Mouse (Mus musculus) CH12.LX (cell line): ENCODE data around the gene Ebf1. TPM values are rescaled to one million over a fixed set of nuclear protein-coding genes. Genes with fewer than 3 reads are reported as not detected.

Experiments
- DNase-seq: peaks from one replicate; pipeline ENCODE4 v3.0.0-alpha.2; 2013; ENCODE audit errors: extremely low read depth
- H3K27ac ChIP-seq: 2 replicates; pipeline ENCODE4 v1.5.1; 2012; ENCODE audit warnings: low read depth, mild to moderate bottlenecking, control low read depth, moderate library complexity; ENCODE audit not compliant: insufficient read depth
- H3K27me3 ChIP-seq: replicated peaks from 2 replicates; pipeline ENCODE3; 2012; ENCODE audit warnings: inconsistent platforms
- H3K36me3 ChIP-seq, 2 experiments: replicated peaks in 1 of 2; 2 replicates each; pipeline versions ENCODE3 to v1.6.1; 2012; ENCODE audit warnings: inconsistent platforms in 1 of 2, low read length in 1 of 2, mild to moderate bottlenecking in 1 of 2, mixed read lengths in 1 of 2, moderate library complexity in 1 of 2; ENCODE audit not compliant: control insufficient read depth in 1 of 2, insufficient read depth in 1 of 2
- H3K4me1 ChIP-seq, 2 experiments: 2 replicates each; pipeline ENCODE4 v1.6.1; 2012; ENCODE audit warnings: inconsistent platforms in 1 of 2, moderate library complexity in 1 of 2; ENCODE audit not compliant: insufficient read depth in 2 of 2, control insufficient read depth in 1 of 2
- H3K4me2 ChIP-seq: 2 replicates; pipeline ENCODE4 v1.6.1; 2012; ENCODE audit warnings: low read depth, mild to moderate bottlenecking, control low read depth; ENCODE audit not compliant: poor library complexity, insufficient read depth, severe bottlenecking
- H3K4me3 ChIP-seq, 3 experiments: fragments of 150-350 bp in 1 of 3; sonication (generic) in 1 of 3; replicated peaks in 1 of 3; 2 replicates each; pipeline versions ENCODE3 to v1.5.1; 2011 to 2012; ENCODE audit warnings: low read depth in 2 of 3, low read length in 2 of 3, mild to moderate bottlenecking in 2 of 3, moderate library complexity in 2 of 3, control low read depth in 1 of 3, improper control_type of control experiment in 1 of 3, inconsistent platforms in 1 of 3, mixed read lengths in 1 of 3; ENCODE audit not compliant: poor library complexity in 1 of 3
- H3K79me2 ChIP-seq: replicated peaks from 2 replicates; pipeline ENCODE4 v1.6.1; 2012; ENCODE audit warnings: mild to moderate bottlenecking, moderate library complexity; ENCODE audit not compliant: control insufficient read depth, poor library complexity, insufficient read depth, severe bottlenecking; ENCODE audit errors: extremely low read depth
- H3K9ac ChIP-seq: 2 replicates; pipeline ENCODE4 v1.6.1; 2012; ENCODE audit warnings: low read depth, mild to moderate bottlenecking, control low read depth, moderate library complexity; ENCODE audit not compliant: insufficient read depth
- H3K9me3 ChIP-seq: replicated peaks from 2 replicates; pipeline ENCODE3; 2012; ENCODE audit warnings: low read length, inconsistent platforms, mixed read lengths
- CTCF ChIP-seq, 2 experiments: IDR thresholded peaks in 1 of 2; conservative IDR thresholded peaks in 1 of 2; 2 replicates each; pipeline ENCODE4 v1.5.1; 2011 to 2012; ENCODE audit warnings: low read depth in 2 of 2, low read length in 2 of 2, improper control_type of control experiment in 1 of 2, inconsistent platforms in 1 of 2, mild to moderate bottlenecking in 1 of 2, moderate library complexity in 1 of 2
- E2F4 ChIP-seq: IDR thresholded peaks from 2 replicates; pipeline ENCODE4 v1.6.1; 2011; ENCODE audit warnings: low read depth, low read length, improper control_type of control experiment; ENCODE audit not compliant: insufficient replicate concordance
- EP300 ChIP-seq: IDR thresholded peaks from 2 replicates; pipeline ENCODE4 v1.6.1; 2011; ENCODE audit warnings: low read length, improper control_type of control experiment
- IRF4 ChIP-seq: IDR thresholded peaks from 2 replicates; pipeline ENCODE4 v1.6.1; 2014; ENCODE audit warnings: low read depth, mild to moderate bottlenecking, inconsistent platforms, low read length, improper control_type of control experiment
- MAFK ChIP-seq: IDR thresholded peaks from 2 replicates; pipeline ENCODE4 v1.6.1; 2011; ENCODE audit warnings: low read length, improper control_type of control experiment; ENCODE audit not compliant: insufficient replicate concordance
- MAX ChIP-seq: IDR thresholded peaks from 2 replicates; pipeline ENCODE4 v1.6.1; 2011; ENCODE audit warnings: low read length, improper control_type of control experiment
- MAZ ChIP-seq: IDR thresholded peaks from 2 replicates; pipeline ENCODE4 v1.6.1; 2012; ENCODE audit warnings: low read depth, mild to moderate bottlenecking, inconsistent platforms, low read length, improper control_type of control experiment, moderate library complexity
- MYC ChIP-seq: IDR thresholded peaks from 2 replicates; pipeline ENCODE4 v1.6.1; 2011; ENCODE audit warnings: low read depth, mild to moderate bottlenecking, improper control_type of control experiment, low read length
- NELFE ChIP-seq: IDR thresholded peaks from 2 replicates; pipeline ENCODE4 v1.6.1; 2011; ENCODE audit warnings: low read depth, low read length, improper control_type of control experiment
- NRF1 ChIP-seq: IDR thresholded peaks from 2 replicates; pipeline ENCODE4 v1.6.1; 2014; ENCODE audit warnings: low read depth, mild to moderate bottlenecking, inconsistent platforms, low read length, improper control_type of control experiment, moderate library complexity
- PAX5 ChIP-seq: IDR thresholded peaks from 2 replicates; pipeline ENCODE4 v1.6.1; 2012; ENCODE audit warnings: low read length, inconsistent platforms, mixed read lengths
- POLR2A ChIP-seq: IDR thresholded peaks from 2 replicates; pipeline ENCODE4 v1.6.1; 2011; ENCODE audit warnings: low read depth, mild to moderate bottlenecking, improper control_type of control experiment, low read length
- POLR2AphosphoS2 ChIP-seq: IDR thresholded peaks from 2 replicates; pipeline ENCODE4 v1.6.1; 2011; ENCODE audit warnings: low read depth, low read length, improper control_type of control experiment
- RCOR1 ChIP-seq: conservative IDR thresholded peaks from 2 replicates; pipeline ENCODE4 v1.6.1; 2012; ENCODE audit warnings: low read depth, mild to moderate bottlenecking, inconsistent platforms, low read length, improper control_type of control experiment
- SIN3A ChIP-seq: IDR thresholded peaks from 2 replicates; pipeline ENCODE4 v1.6.1; 2012; ENCODE audit warnings: low read length, improper control_type of control experiment, inconsistent platforms
- SMC3 ChIP-seq: IDR thresholded peaks from 2 replicates; pipeline ENCODE4 v1.6.1; 2011; ENCODE audit warnings: low read depth, low read length, improper control_type of control experiment
- TBP ChIP-seq: conservative IDR thresholded peaks from 2 replicates; pipeline ENCODE4 v1.6.1; 2011; ENCODE audit warnings: low read depth, low read length, improper control_type of control experiment
- TCF12 ChIP-seq: IDR thresholded peaks from 2 replicates; pipeline ENCODE4 v1.6.1; 2014; ENCODE audit warnings: low read depth, mild to moderate bottlenecking, inconsistent platforms, low read length, improper control_type of control experiment
- UBTF ChIP-seq: IDR thresholded peaks from 2 replicates; pipeline ENCODE4 v1.6.1; 2012; ENCODE audit warnings: low read depth, mild to moderate bottlenecking, inconsistent platforms, low read length, improper control_type of control experiment, moderate library complexity
- USF1 ChIP-seq: IDR thresholded peaks from 2 replicates; pipeline ENCODE4 v1.6.1; 2014; ENCODE audit warnings: low read depth, mild to moderate bottlenecking, inconsistent platforms, low read length, improper control_type of control experiment
- USF2 ChIP-seq: conservative IDR thresholded peaks from 2 replicates; pipeline ENCODE4 v1.6.1; 2011; ENCODE audit warnings: low read depth, low read length, improper control_type of control experiment
- ZKSCAN1 ChIP-seq: IDR thresholded peaks from 2 replicates; pipeline ENCODE4 v1.6.1; 2012; ENCODE audit warnings: low read depth, inconsistent platforms, low read length, improper control_type of control experiment, borderline replicate concordance
- dilution Hi-C: fragments of 300-500 bp; cut with MboI; formaldehyde crosslinking; loops from 2 replicates; pipeline ENCODE4 v1.14.3; 2020; ENCODE audit warnings: low sequenced_read_pairs; ENCODE audit not compliant: extremely low pct_unique_long_range_greater_than_20kb, extremely low pct_ligation_motif_present
- in situ Hi-C: fragments of 300-500 bp; cut with MboI; formaldehyde crosslinking; loops from 3 replicates; pipeline ENCODE4 v1.14.3; 2019; ENCODE audit warnings: low sequenced_read_pairs, low pct_ligation_motif_present, low pct_unique_long_range_greater_than_20kb, mixed read lengths
- polyA plus RNA-seq: library from polyadenylated mRNA; unstranded; fragments of >175 nt; gene quantifications from 2 replicates; pipeline ENCODE4 v1.2.1, GENCODE M21; 2012; ENCODE audit warnings: low read depth; ENCODE audit not compliant: insufficient read length
- total RNA-seq, 2 experiments: library from RNA; depleted of rRNA; stranded (reverse); fragments of 300-350 nt in 1 of 2; fragments of >200 nt in 1 of 2; gene quantifications; 2 replicates each; pipeline ENCODE4 v1.2.3; 2012 to 2014

Gene Ebf1
- total and polyA plus RNA-seq, 3 experiments, result 37.8 to 60.7 (median 42.8) TPM

GRCm38 (mm10) chr11:44974271-44974670 lies 357.2 kb downstream of the Ebf1 start:
- dilution Hi-C loops, result no loop called here

GRCm38 (mm10) chr11:44975151-44975550 lies 358.0 kb downstream of the Ebf1 start:
- peaks cover 0 to 27% of the 10 kb centered on the region in 2 experiments; a peak in 2 of 4 replicates for H3K4me1 ChIP-seq

More at GRCm38 (mm10) chr11:44974271-44974670, 357.2 kb downstream of the Ebf1 start:
- H3K9ac ChIP-seq, result no peak overlapping the region
- H3K79me2 ChIP-seq, result no peaks in the 10 kb centered on the region
- H3K4me2 ChIP-seq, result no peak overlapping the region
- H3K27ac ChIP-seq, result no peak overlapping the region
- no peak for DNase-seq
- no peaks in the 10 kb centered on the region for H3K9me3 ChIP-seq
- H3K27me3 ChIP-seq, result no peaks in the 10 kb centered on the region
- H3K36me3 ChIP-seq, result peaks cover 28 to 70% of the 10 kb centered on the region in 2 experiments
- peaks cover 0 to 27% of the 10 kb centered on the region in 2 experiments; a peak in 2 of 4 replicates for H3K4me1 ChIP-seq
- TF ChIP-seq IRF4, result no peak
- no peak for TF ChIP-seq NRF1
- no peak for TF ChIP-seq TBP
- TF ChIP-seq POLR2A, result no peak
- TF ChIP-seq CTCF (conservative IDR thresholded peaks at IDR 0.05 in 1 of 2, IDR thresholded peaks at IDR 0.05 in 1 of 2; ENCODE audit: low read depth in 2 of 2, low read length in 2 of 2), result no peak
- no peak for TF ChIP-seq E2F4
- TF ChIP-seq SMC3, result no peak
- no peak for TF ChIP-seq PAX5
- TF ChIP-seq USF1, result no peak
- TF ChIP-seq MYC, result no peak
- no peak for TF ChIP-seq SIN3A
- TF ChIP-seq TCF12, result no peak
- no peak for TF ChIP-seq NELFE
- no peak for TF ChIP-seq RCOR1
- TF ChIP-seq MAZ, result no peak
- TF ChIP-seq EP300, result no peak
- TF ChIP-seq ZKSCAN1, result no peak
- TF ChIP-seq POLR2AphosphoS2, result no peak
- TF ChIP-seq MAFK, result no peak
- in situ Hi-C loops, result no loop called here
- no peak overlapping the region for H3K4me3 ChIP-seq

More at GRCm38 (mm10) chr11:44975151-44975550, 358.0 kb downstream of the Ebf1 start:
- no peaks in the 10 kb centered on the region for H3K27me3 ChIP-seq
- H3K4me2 ChIP-seq, result no peak overlapping the region
- no peak overlapping the region for H3K9ac ChIP-seq
- dilution Hi-C loops (no loop called here), in situ Hi-C loops (no loop called here)
- H3K36me3 ChIP-seq, result peaks cover 33 to 74% of the 10 kb centered on the region in 2 experiments
- H3K4me3 ChIP-seq, result no peak overlapping the region
- H3K79me2 ChIP-seq, result no peaks in the 10 kb centered on the region
- DNase-seq, result no peak
- no peaks in the 10 kb centered on the region for H3K9me3 ChIP-seq
- no peak overlapping the region for H3K27ac ChIP-seq
- TF ChIP-seq USF2 (no peak), MAX (no peak), TBP (no peak), SIN3A (no peak), UBTF (no peak)
